Mouse (Mus musculus): ENCODE data around the gene Arfgap1.

The Arfgap1 gene

GRCm38 (mm10) chr2:180986449-180986848, 19.4 kb downstream of the Arfgap1 start, which contains the start of gene Col20a1:
Gene Col20a1, plus strand, starts transcription at chr2:180986535.
- no peak for DNase-seq

GRCm38 (mm10) chr2:180987001-180987400, 20.0 kb downstream of the Arfgap1 start:
- DNase-seq, result no peak

- no peak for DNase-seq
Observed at GRCm38 (mm10) chr2:180987432-180988030, 20.5 kb downstream of the Arfgap1 start.

- no peak for DNase-seq
Observed at GRCm38 (mm10) chr2:180988347-180988913, 21.4 kb downstream of the Arfgap1 start.

- DNase-seq, result no peak
Observed at GRCm38 (mm10) chr2:180988948-180989347, 21.9 kb downstream of the Arfgap1 start.

- DNase-seq, result no peak
Observed at GRCm38 (mm10) chr2:180990347-180990746, 23.3 kb downstream of the Arfgap1 start.

GRCm38 (mm10) chr2:180994360-180994759, 27.3 kb downstream of the Arfgap1 start:
- DNase-seq, result no peak

- no peak for DNase-seq
Observed at GRCm38 (mm10) chr2:180995457-180995856, 28.4 kb downstream of the Arfgap1 start.

GRCm38 (mm10) chr2:180996436-180996835, 29.4 kb downstream of the Arfgap1 start:
- peak; percentile 58 for DNase-seq

- no peak for DNase-seq
Observed at GRCm38 (mm10) chr2:180996905-180997304, 29.9 kb downstream of the Arfgap1 start.

GRCm38 (mm10) chr2:181007054-181007453, 40.0 kb downstream of the Arfgap1 start:
- no peak for DNase-seq

GRCm38 (mm10) chr2:181008339-181008738, 41.3 kb downstream of the Arfgap1 start:
- DNase-seq, result no peak

- DNase-seq, result no peak
Observed at GRCm38 (mm10) chr2:181031406-181031934, 64.4 kb downstream of the Arfgap1 start.
